Mouse (Mus musculus) cerebellum, adult 2 months (tissue): ENCODE results near the gene Eif5.

ENCODE experiments used
- CTCF ChIP-seq: fragments of 200-500 bp; IDR thresholded peaks from 2 replicates; pipeline ENCODE4 v1.5.1; 2011; ENCODE audit warnings: low read depth, mild to moderate bottlenecking, control low read depth, low read length, moderate library complexity, borderline replicate concordance; ENCODE audit not compliant: insufficient read depth
- POLR2A ChIP-seq: fragments of 200-500 bp; IDR thresholded peaks from 2 replicates; pipeline ENCODE4 v1.6.1; 2011; ENCODE audit warnings: low read length, control low read depth, borderline replicate concordance; ENCODE audit not compliant: insufficient read depth

- no peak for TF ChIP-seq CTCF
- no peak for TF ChIP-seq POLR2A
These were observed 23.5 kb upstream of the Eif5 start for GRCm38 (mm10) chr12:111514231-111514792.
